Mouse (Mus musculus): ENCODE data around the gene Mrps10.

- TF ChIP-seq CTCF (IDR thresholded peaks at IDR 0.05; ENCODE audit: low read depth) (no peak), EP300 (optimal IDR thresholded peaks at IDR 0.05) (no peak)
Measured at GRCm38 (mm10) chr17:47394223-47394869, 25.7 kb downstream of the Mrps10 start.

Data from stomach, postnatal 0 days (tissue).